Mouse (Mus musculus) liver, postnatal 0 days (tissue): ENCODE results near the gene Limch1. TPM values are rescaled to one million over a fixed set of nuclear protein-coding genes. Genes with fewer than 3 reads are reported as not detected.

ENCODE experiments used
- ATAC-seq: fragments of 200-750 bp; cut with Nextera tagmentation; 2 replicates; pipeline ENCODE4 v1.8.0; 2017; ENCODE audit warnings: mild to moderate bottlenecking, moderate library complexity
- DNase-seq: peaks from one replicate; pipeline ENCODE4 v3.0.0-alpha.2; 2016
- H3K27ac ChIP-seq: fragments of 300-500 bp; sonication (generic); 2 replicates; pipeline ENCODE4 v1.5.1; 2014; ENCODE audit warnings: antibody characterized with exemption, moderate library complexity, mild to moderate bottlenecking, low read depth
- H3K27me3 ChIP-seq: fragments of 300-500 bp; sonication (generic); 2 replicates; pipeline ENCODE4 v1.6.1; 2014; ENCODE audit warnings: low read length, control low read depth, mixed read lengths; ENCODE audit not compliant: insufficient read depth
- H3K36me3 ChIP-seq: fragments of 300-500 bp; sonication (generic); replicated peaks from 2 replicates; pipeline ENCODE4 v1.6.1; 2014; ENCODE audit warnings: mild to moderate bottlenecking, control low read depth, low read length, moderate library complexity, mixed read lengths; ENCODE audit not compliant: insufficient read depth
- H3K4me1 ChIP-seq: fragments of 300-500 bp; sonication (generic); 2 replicates; pipeline ENCODE4 v1.6.1; 2014; ENCODE audit warnings: antibody characterized with exemption, mild to moderate bottlenecking, control low read depth; ENCODE audit not compliant: insufficient read depth
- H3K4me2 ChIP-seq: fragments of 300-500 bp; sonication (generic); 2 replicates; pipeline ENCODE4 v1.6.1; 2014; ENCODE audit warnings: low read depth, mild to moderate bottlenecking, low read length, moderate library complexity, mixed read lengths
- H3K4me3 ChIP-seq: fragments of 300-500 bp; sonication (generic); 2 replicates; pipeline ENCODE4 v1.5.1; 2014; ENCODE audit warnings: low read depth, low read length
- H3K9ac ChIP-seq: fragments of 300-500 bp; sonication (generic); replicated peaks from 2 replicates; pipeline ENCODE4 v1.6.1; 2014; ENCODE audit warnings: mild to moderate bottlenecking, moderate library complexity
- H3K9me3 ChIP-seq: fragments of 300-500 bp; sonication (generic); 2 replicates; pipeline ENCODE4 v1.6.1; 2016; ENCODE audit warnings: mild to moderate bottlenecking, control low read depth, low read length, mixed read lengths
- CTCF ChIP-seq: sonication (generic); IDR thresholded peaks from 2 replicates; pipeline ENCODE4 v1.5.1; 2016; ENCODE audit warnings: antibody characterized with exemption, low read depth
- EP300 ChIP-seq: IDR thresholded peaks from 2 replicates; pipeline ENCODE4 v1.6.1; 2016; ENCODE audit warnings: antibody characterized with exemption, low read depth, mild to moderate bottlenecking
- WGBS: fragments of 180-500 bp; shearing (Covaris S2); extraction: QIAGEN DNeasy Blood & Tissue Kit; methylation state at CpG from one replicate; pipeline ENCODE4 v1.1.7; 2014; ENCODE audit not compliant: insufficient replicate concordance; 5-methylcytosine and 5-hydroxymethylcytosine counted together
- polyA plus RNA-seq: library from polyadenylated mRNA; unstranded; fragments of >200 nt; fragmentation: Nextera tagmentation; extraction: Ambion mirVana; gene quantifications from 2 replicates; pipeline ENCODE4 v1.2.1, GENCODE M21; 2015

The Limch1 gene
- polyA plus RNA-seq, 1 experiment from 2014 or later, result 1.6 TPM

GRCm38 (mm10) chr5:66988926-66989325 lies 243.3 kb downstream of the Limch1 start:
- no peaks in the 10 kb centered on the region for H3K36me3 ChIP-seq
- no peak overlapping the region for H3K9ac ChIP-seq
- no peak overlapping the region for H3K27ac ChIP-seq
- H3K27me3 ChIP-seq, result no peaks in the 10 kb centered on the region
- TF ChIP-seq CTCF (peak; percentile 29; the same call in 1 of the 2 replicates), EP300 (no peak)
- WGBS, result 68% methylated on average over 4 of the region's 4 CpGs
- no peak overlapping the region for H3K4me2 ChIP-seq
- no peak overlapping the region for H3K4me3 ChIP-seq
- DNase-seq (no peak), ATAC-seq (no peak)
- H3K9me3 ChIP-seq, result no peaks in the 10 kb centered on the region
- H3K4me1 ChIP-seq, result no peaks in the 10 kb centered on the region

DNA sequence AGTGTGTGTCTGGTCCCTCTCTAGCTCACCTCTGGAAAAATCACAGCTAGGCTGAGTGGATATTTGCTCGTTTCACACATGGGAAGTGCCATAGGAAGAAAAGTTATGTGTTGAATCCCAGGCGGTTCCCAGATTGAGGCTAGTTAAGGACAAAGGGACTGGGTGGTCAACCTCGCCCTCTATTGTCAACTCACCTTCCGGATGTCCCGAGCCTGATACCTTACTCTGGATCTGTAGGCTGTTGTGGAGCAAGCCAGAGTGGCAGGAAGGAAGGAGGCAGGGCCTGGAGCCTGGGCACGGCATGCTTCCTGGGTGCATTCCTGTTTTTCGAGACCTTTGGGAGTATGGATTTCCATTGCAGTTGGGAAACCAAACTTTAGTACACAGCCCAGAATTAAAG lies 243.9 kb downstream of the Limch1 start:
- WGBS, result 49% methylated on average over 7 of the region's 7 CpGs
- H3K4me3 ChIP-seq, result no peak overlapping the region
- TF ChIP-seq EP300 (no peak), CTCF (no peak)

GRCm38 (mm10) chr5:66992401-66992800 lies 246.8 kb downstream of the Limch1 start:
- Histone ChIP-seq H3K9ac (no peak overlapping the region), H3K27ac (no peak overlapping the region), H3K36me3 (no peaks in the 10 kb centered on the region), H3K4me2 (no peak overlapping the region), H3K4me3 (no peak overlapping the region), H3K9me3 (no peaks in the 10 kb centered on the region), H3K4me1 (no peaks in the 10 kb centered on the region), H3K27me3 (peaks cover 14% of the 10 kb centered on the region; the same call in 1 of the 2 replicates)
- ATAC-seq (no peak), DNase-seq (no peak)
- WGBS, result 71% methylated on average over 7 of the region's 7 CpGs
- TF ChIP-seq CTCF, result no peak
- TF ChIP-seq EP300, result no peak

More for the DNA sequence above, 243.9 kb downstream of the Limch1 start:
- Histone ChIP-seq H3K36me3 (no peaks in the 10 kb centered on the region), H3K9ac (no peak overlapping the region), H3K9me3 (no peaks in the 10 kb centered on the region), H3K4me1 (no peaks in the 10 kb centered on the region), H3K27ac (no peak overlapping the region), H3K4me2 (no peak overlapping the region), H3K27me3 (0 out of 2 replicates have a peak, but pooled peaks cover 2% of the 10 kb centered on the region)
- no peak for DNase-seq
- no peak for ATAC-seq

DNA sequence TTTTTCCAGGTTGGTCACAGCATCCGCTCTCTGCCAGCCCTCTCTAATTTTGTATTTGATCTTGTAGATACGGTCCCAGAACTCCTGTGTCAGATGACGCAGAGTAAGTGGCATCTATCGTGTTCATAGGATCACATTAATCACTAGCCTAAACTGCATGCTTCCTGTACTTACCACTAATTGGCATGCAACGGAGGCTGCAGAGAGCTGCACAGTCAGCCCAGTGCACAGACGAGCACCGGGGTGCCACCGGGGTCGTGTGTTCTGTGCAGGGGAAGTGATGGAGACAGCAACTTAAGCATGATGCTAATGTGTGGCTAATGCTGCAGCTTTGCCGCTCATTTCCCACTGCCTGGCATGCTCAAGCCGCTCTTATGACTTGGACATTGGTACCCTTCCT lies 247.4 kb downstream of the Limch1 start:
- Histone ChIP-seq H3K4me3 (no peak overlapping the region), H3K9ac (no peak overlapping the region), H3K4me2 (no peak overlapping the region), H3K4me1 (no peaks in the 10 kb centered on the region), H3K9me3 (no peaks in the 10 kb centered on the region), H3K27me3 (peaks cover 17% of the 10 kb centered on the region; the same call in 1 of the 2 replicates), H3K27ac (no peak overlapping the region), H3K36me3 (no peaks in the 10 kb centered on the region)
- ATAC-seq (no peak), DNase-seq (no peak)
- WGBS, result 62% methylated on average over 11 of the region's 11 CpGs
- no peak for TF ChIP-seq CTCF
- no peak for TF ChIP-seq EP300

GRCm38 (mm10) chr5:66996124-66996523 lies 250.5 kb downstream of the Limch1 start:
- WGBS, result 30% methylated on average over 3 of the region's 3 CpGs
- Histone ChIP-seq H3K27ac (no peak overlapping the region), H3K4me2 (no peak overlapping the region), H3K27me3 (peaks cover 20% of the 10 kb centered on the region; the same call in 1 of the 2 replicates), H3K9me3 (no peaks in the 10 kb centered on the region), H3K4me3 (no peak overlapping the region), H3K4me1 (no peaks in the 10 kb centered on the region), H3K36me3 (no peaks in the 10 kb centered on the region), H3K9ac (no peak overlapping the region)
- DNase-seq, result no peak
- no peak for ATAC-seq
- no peak for TF ChIP-seq EP300
- no peak for TF ChIP-seq CTCF

- ATAC-seq (no peak), DNase-seq (peak; percentile 76)
- H3K9ac ChIP-seq, result no peak overlapping the region
- H3K4me2 ChIP-seq, result peak overlapping the region; percentile 47
- H3K4me3 ChIP-seq, result no peak overlapping the region; the same call in 1 of the 2 replicates
- H3K27ac ChIP-seq, result no peak overlapping the region
- no peaks in the 10 kb centered on the region for H3K36me3 ChIP-seq
- no peaks in the 10 kb centered on the region for H3K4me1 ChIP-seq
- WGBS, result 8% methylated on average over 33 of the region's 33 CpGs
- H3K9me3 ChIP-seq, result no peaks in the 10 kb centered on the region
- H3K27me3 ChIP-seq, result peaks cover 20% of the 10 kb centered on the region; the same call in 1 of the 2 replicates
- peak; percentile 80 for TF ChIP-seq CTCF
- no peak for TF ChIP-seq EP300
Measured at GRCm38 (mm10) chr5:66996886-66997599, 251.4 kb downstream of the Limch1 start.
